Mouse (Mus musculus) kidney, postnatal 4 days (tissue): ENCODE measurements around the gene 4930455H04Rik.
A peak's percentile ranks its signal among the peaks of the same experiment; 100 is the strongest.

ENCODE experiments used
- DNase-seq, 2 experiments: peaks; one replicate each; pipeline ENCODE4 v3.0.0; 2021; ENCODE audit warnings: mixed read lengths in 2 of 2

The 4930455H04Rik gene

GRCm38 (mm10) chr3:116968540-116968997 lies 502 bp downstream of the 4930455H04Rik start, which contains the start of gene Palmd:
Gene Palmd (minus strand): TSS chr3:116968987.
- DNase-seq, result peak; percentile 39 to 54

GRCm38 (mm10) chr3:116969003-116969402 lies 936 bp downstream of the 4930455H04Rik start:
- no peak for DNase-seq

- DNase-seq, result no peak
Measured at GRCm38 (mm10) chr3:116969786-116970185, 1.7 kb downstream of the 4930455H04Rik start.

- DNase-seq, result peak in 1 of 2 experiments; percentile 6
Measured at GRCm38 (mm10) chr3:116981811-116982575, 13.9 kb downstream of the 4930455H04Rik start.

- no peak for DNase-seq
Measured at GRCm38 (mm10) chr3:116985042-116985455, 17.0 kb downstream of the 4930455H04Rik start.

- DNase-seq, result no peak
Measured at GRCm38 (mm10) chr3:116985741-116986140, 17.7 kb downstream of the 4930455H04Rik start.

- no peak for DNase-seq
Measured at GRCm38 (mm10) chr3:116986451-116986850, 18.4 kb downstream of the 4930455H04Rik start.

- DNase-seq, result no peak
Measured at GRCm38 (mm10) chr3:116988221-116988620, 20.2 kb downstream of the 4930455H04Rik start.

GRCm38 (mm10) chr3:116991180-116991579 lies 23.1 kb downstream of the 4930455H04Rik start:
- no peak for DNase-seq

- no peak for DNase-seq
Measured at GRCm38 (mm10) chr3:116993011-116993410, 24.9 kb downstream of the 4930455H04Rik start.

- no peak for DNase-seq
Measured at GRCm38 (mm10) chr3:117001686-117002485, 33.8 kb downstream of the 4930455H04Rik start.

- no peak for DNase-seq
Measured at GRCm38 (mm10) chr3:117003379-117003778, 35.3 kb downstream of the 4930455H04Rik start.

GRCm38 (mm10) chr3:117006636-117007035 lies 38.6 kb downstream of the 4930455H04Rik start:
- no peak for DNase-seq

GRCm38 (mm10) chr3:117007340-117007739 lies 39.3 kb downstream of the 4930455H04Rik start:
- no peak for DNase-seq

- no peak for DNase-seq
Measured at GRCm38 (mm10) chr3:117010182-117010581, 42.1 kb downstream of the 4930455H04Rik start.

GRCm38 (mm10) chr3:117020319-117020718 lies 52.3 kb downstream of the 4930455H04Rik start:
- DNase-seq, result no peak

- no peak for DNase-seq
Measured at GRCm38 (mm10) chr3:117021907-117022306, 53.8 kb downstream of the 4930455H04Rik start.

- no peak for DNase-seq
Measured at GRCm38 (mm10) chr3:117024111-117024510, 56.0 kb downstream of the 4930455H04Rik start.

GRCm38 (mm10) chr3:117024557-117024956 lies 56.5 kb downstream of the 4930455H04Rik start:
- peak in 1 of 2 experiments; percentile 5 for DNase-seq

GRCm38 (mm10) chr3:117025421-117025820 lies 57.4 kb downstream of the 4930455H04Rik start:
- no peak for DNase-seq
